Mouse (Mus musculus) kidney, embryonic 14.5 days (tissue): ENCODE data around the gene Kcna5. TPM values are rescaled to one million over a fixed set of nuclear protein-coding genes. Genes with fewer than 3 reads are reported as not detected.

ENCODE experiments used
- ATAC-seq: fragments of 200-750 bp; cut with Nextera tagmentation; 2 replicates; pipeline ENCODE4 v1.8.0; 2017; ENCODE audit warnings: moderate number of reproducible peaks, mild to moderate bottlenecking, moderate TSS enrichment, moderate library complexity; ENCODE audit not compliant: low FRiP score, low TSS enrichment
- H3K27ac ChIP-seq: fragments of 300-500 bp; sonication (generic); 2 replicates; pipeline ENCODE4 v1.5.1; 2014; ENCODE audit warnings: low read depth, mild to moderate bottlenecking, low read length, moderate library complexity, mixed read lengths
- H3K27me3 ChIP-seq: fragments of 300-500 bp; sonication (generic); 2 replicates; pipeline ENCODE4 v1.6.1; 2014; ENCODE audit warnings: mild to moderate bottlenecking, low read length; ENCODE audit not compliant: control insufficient read depth, insufficient read depth
- H3K36me3 ChIP-seq: fragments of 300-500 bp; sonication (generic); 2 replicates; pipeline ENCODE4 v1.6.1; 2014; ENCODE audit warnings: low read length, mixed read lengths; ENCODE audit not compliant: control insufficient read depth, insufficient read depth
- H3K4me1 ChIP-seq: fragments of 300-500 bp; sonication (generic); 2 replicates; pipeline ENCODE4 v1.6.1; 2014; ENCODE audit warnings: low read length, mixed read lengths; ENCODE audit not compliant: control insufficient read depth, insufficient read depth
- H3K4me2 ChIP-seq: fragments of 300-500 bp; sonication (generic); replicated peaks from 2 replicates; pipeline ENCODE4 v1.6.1; 2014; ENCODE audit warnings: low read depth, mild to moderate bottlenecking, low read length
- H3K4me3 ChIP-seq: fragments of 300-500 bp; sonication (generic); 2 replicates; pipeline ENCODE4 v1.5.1; 2014; ENCODE audit warnings: mild to moderate bottlenecking, low read length
- H3K9ac ChIP-seq: fragments of 300-500 bp; sonication (generic); 2 replicates; pipeline ENCODE4 v1.6.1; 2014; ENCODE audit warnings: low read depth, mild to moderate bottlenecking, low read length, moderate library complexity
- H3K9me3 ChIP-seq: fragments of 300-500 bp; sonication (generic); 2 replicates; pipeline ENCODE4 v1.6.1; 2016; ENCODE audit warnings: low read length; ENCODE audit not compliant: control insufficient read depth
- WGBS: fragments of 180-500 bp; shearing (Covaris S2); extraction: QIAGEN DNeasy Blood & Tissue Kit; methylation state at CpG from one replicate; pipeline ENCODE4 v1.1.7; 2014; 5-methylcytosine and 5-hydroxymethylcytosine counted together
- polyA plus RNA-seq: library from polyadenylated mRNA; unstranded; fragments of >200 nt; fragmentation: Nextera tagmentation; extraction: Ambion mirVana; gene quantifications from 2 replicates; pipeline ENCODE4 v1.2.1, GENCODE M21; 2014

The Kcna5 gene
- polyA plus RNA-seq, 1 experiment from 2014 or later, result 4.2 TPM

DNA sequence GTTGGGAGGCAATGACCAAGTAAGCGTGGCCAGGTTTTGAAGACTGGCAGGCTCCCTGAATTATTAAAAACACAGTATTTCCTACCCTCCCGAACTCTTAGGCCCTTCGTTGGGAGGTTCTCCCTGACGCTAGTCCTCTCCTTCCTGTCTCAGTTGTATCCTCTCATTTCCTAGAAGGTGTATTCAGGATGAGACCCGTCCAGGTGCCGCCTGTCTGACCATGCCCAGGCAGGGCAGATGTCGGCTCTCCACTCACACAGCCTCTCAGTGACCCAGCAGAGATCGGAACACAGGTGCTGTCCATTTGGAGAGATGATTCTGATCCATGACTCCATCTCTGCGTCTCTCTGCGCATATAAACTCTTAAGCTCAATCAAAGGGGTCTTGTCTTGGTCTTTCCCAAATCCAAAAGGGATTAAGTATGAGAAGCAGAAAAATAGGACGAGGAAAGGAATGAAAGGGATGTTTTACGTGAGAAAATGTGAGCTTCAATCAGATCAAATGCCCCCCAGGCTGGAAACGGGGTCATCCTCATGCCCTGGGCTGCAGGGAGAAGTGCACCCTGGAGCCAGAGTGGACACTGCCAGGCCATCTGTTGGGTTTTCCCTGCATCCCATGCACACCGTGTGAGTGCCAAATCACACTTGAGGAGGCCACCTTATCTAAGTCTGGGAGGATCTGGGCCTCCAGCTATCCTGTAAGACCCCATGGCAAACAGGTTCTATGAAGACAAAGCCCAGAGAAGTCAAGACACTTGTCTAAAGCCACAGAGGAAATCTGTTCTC lies 33.0 kb upstream of the Kcna5 start:
- Histone ChIP-seq H3K9me3 (no peaks in the 10 kb centered on the region), H3K4me2 (no peak overlapping the region), H3K9ac (no peak overlapping the region), H3K27ac (no peak overlapping the region), H3K4me3 (no peak overlapping the region), H3K4me1 (no peaks in the 10 kb centered on the region), H3K27me3 (no peaks in the 10 kb centered on the region), H3K36me3 (no peaks in the 10 kb centered on the region)
- ATAC-seq, result no peak
- 81% methylated on average over 14 of the region's 14 CpGs for WGBS

DNA sequence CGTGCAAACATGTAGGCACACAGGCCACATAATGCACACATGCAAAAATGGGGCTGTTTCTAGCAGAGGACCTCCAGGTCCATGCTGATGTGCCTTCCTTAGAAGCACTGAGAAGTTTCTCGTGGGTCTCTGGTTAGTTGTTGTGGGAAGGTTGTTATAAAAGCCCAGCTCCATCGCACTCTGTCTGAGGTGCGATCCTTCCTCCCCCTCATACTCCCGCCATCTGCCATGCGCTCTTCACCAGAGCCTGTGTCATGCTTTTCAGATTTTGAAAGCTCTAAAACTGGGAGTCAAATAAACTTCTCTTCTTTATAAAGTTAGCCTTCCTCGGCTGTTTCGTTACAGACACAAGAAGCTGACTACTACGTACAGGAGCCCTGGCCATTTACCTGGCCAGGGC lies 32.1 kb upstream of the Kcna5 start:
- Histone ChIP-seq H3K27me3 (no peaks in the 10 kb centered on the region), H3K9me3 (no peaks in the 10 kb centered on the region), H3K4me1 (no peaks in the 10 kb centered on the region), H3K9ac (no peak overlapping the region), H3K4me2 (no peak overlapping the region), H3K36me3 (no peaks in the 10 kb centered on the region), H3K4me3 (no peak overlapping the region), H3K27ac (no peak overlapping the region)
- ATAC-seq, result no peak
- WGBS, result 87% methylated on average over 9 of the region's 9 CpGs

DNA sequence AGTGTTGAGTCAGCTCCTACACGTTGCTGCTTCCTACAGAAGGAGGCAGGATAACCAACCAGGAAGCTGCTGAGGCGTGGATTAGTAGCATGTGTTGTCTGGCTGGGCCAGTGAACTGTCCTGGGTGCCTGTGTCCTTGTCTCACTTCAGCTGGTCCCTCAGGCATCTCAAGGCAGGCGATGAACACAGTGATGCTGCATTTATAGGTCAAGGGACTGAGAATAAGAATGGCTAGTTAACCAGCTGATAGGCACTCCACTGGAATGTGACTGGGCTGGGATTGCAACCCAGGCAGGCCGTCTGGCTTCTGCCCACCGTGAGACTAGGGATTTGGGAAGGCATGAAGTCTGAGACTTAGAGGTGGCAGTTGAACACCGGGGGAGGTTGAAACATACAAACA lies 29.2 kb upstream of the Kcna5 start:
- Histone ChIP-seq H3K36me3 (no peaks in the 10 kb centered on the region), H3K9me3 (no peaks in the 10 kb centered on the region), H3K4me2 (no peak overlapping the region), H3K27me3 (no peaks in the 10 kb centered on the region), H3K27ac (no peak overlapping the region), H3K9ac (no peak overlapping the region), H3K4me3 (no peak overlapping the region), H3K4me1 (no peaks in the 10 kb centered on the region)
- 64% methylated on average over 6 of the region's 6 CpGs for WGBS
- ATAC-seq, result no peak

DNA sequence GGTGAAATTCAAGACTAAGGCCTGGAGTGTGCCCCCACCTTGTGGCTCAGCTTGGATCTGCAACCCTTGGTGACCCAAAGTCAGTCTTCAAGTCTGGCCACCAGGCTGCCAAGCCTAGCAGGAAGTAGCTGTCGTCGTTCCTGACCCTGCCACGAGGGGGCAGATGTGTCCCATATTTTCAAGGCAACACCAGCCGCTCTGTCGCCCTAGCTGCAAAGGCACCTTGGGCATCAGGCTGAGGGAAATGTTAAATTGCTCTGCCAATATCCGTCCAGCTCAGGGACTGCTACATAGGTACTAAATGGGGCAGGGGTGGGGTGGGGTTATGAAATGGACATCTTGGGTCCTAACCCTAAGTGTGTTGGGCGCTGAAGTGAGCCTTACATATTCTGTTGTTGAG lies 28.7 kb upstream of the Kcna5 start:
- Histone ChIP-seq H3K27me3 (no peaks in the 10 kb centered on the region), H3K9ac (no peak overlapping the region), H3K4me3 (no peak overlapping the region), H3K9me3 (no peaks in the 10 kb centered on the region), H3K36me3 (no peaks in the 10 kb centered on the region), H3K4me1 (no peaks in the 10 kb centered on the region), H3K4me2 (no peak overlapping the region), H3K27ac (no peak overlapping the region)
- ATAC-seq, result peak; percentile 68
- WGBS, result 16% methylated on average over 7 of the region's 7 CpGs

DNA sequence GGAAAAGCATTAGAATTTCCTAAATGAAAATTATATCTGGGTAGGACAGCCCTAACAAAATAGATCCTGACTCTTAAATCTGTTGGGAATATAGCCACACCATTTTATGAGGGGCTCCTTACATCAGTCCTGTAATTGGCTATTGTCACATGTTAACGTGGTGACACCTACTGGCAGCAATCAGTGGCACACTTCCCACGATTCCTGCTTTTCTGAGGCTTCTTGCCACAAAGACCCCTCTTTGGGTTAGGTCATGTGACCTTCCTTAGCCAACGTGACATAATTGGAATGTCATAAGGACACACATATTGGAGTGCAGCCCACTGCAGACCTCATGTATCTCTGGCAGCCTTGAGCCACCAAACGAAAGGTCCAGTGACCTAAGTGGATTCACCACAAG lies 26.5 kb upstream of the Kcna5 start:
- no peak for ATAC-seq
- no peaks in the 10 kb centered on the region for H3K36me3 ChIP-seq
- no peaks in the 10 kb centered on the region for H3K4me1 ChIP-seq
- no peak overlapping the region for H3K9ac ChIP-seq
- no peak overlapping the region for H3K4me3 ChIP-seq
- no peaks in the 10 kb centered on the region for H3K9me3 ChIP-seq
- no peak overlapping the region for H3K27ac ChIP-seq
- no peak overlapping the region for H3K4me2 ChIP-seq
- WGBS, result 28% methylated on average over 4 of the region's 4 CpGs
- no peaks in the 10 kb centered on the region for H3K27me3 ChIP-seq

DNA sequence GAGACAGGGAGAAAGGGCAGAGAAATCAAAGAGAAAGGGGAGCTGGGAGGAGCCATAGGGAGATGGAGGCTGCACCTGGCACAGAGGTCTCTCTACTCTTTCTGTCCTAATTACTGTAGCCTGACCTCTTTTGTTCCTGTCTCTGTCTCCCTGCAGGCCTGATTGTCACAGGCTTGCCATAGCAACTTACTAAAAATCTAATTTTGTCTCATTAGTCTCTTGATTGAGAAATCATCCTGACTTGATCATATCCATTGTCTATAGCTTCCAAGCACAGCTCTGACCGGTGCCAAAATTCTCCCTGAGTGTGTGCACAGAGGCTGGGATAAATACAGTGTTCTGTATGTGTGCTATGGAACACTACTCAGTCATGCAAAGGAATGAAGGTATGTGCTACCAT lies 25.5 kb upstream of the Kcna5 start:
- ATAC-seq, result no peak
- H3K27ac ChIP-seq, result no peak overlapping the region
- H3K9me3 ChIP-seq, result no peaks in the 10 kb centered on the region
- no peak overlapping the region for H3K4me2 ChIP-seq
- H3K36me3 ChIP-seq, result no peaks in the 10 kb centered on the region
- H3K27me3 ChIP-seq, result no peaks in the 10 kb centered on the region
- no peaks in the 10 kb centered on the region for H3K4me1 ChIP-seq
- no peak overlapping the region for H3K9ac ChIP-seq
- no peak overlapping the region for H3K4me3 ChIP-seq
- 83% methylated on average over 1 of the region's 1 CpGs for WGBS

DNA sequence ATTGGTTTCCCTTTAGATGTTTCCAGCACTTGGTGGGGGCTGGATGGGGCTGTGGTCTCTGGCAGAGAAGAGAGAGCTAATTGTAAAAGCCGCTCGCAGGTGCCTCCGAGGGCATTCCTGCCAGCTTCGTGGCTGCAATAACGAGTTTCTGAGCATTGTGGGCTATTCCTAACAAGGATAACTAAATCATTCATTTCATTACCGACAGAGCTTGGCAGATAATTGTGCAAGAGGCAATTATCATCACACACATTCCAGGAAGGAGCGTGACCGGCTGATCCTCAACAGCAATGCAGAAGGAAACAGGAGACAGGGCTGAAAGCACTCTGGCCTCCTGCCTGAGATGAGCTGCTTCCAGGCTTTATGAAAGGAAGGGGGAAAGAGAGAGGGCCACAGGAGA lies 24.8 kb upstream of the Kcna5 start:
- no peak overlapping the region for H3K4me2 ChIP-seq
- no peaks in the 10 kb centered on the region for H3K36me3 ChIP-seq
- no peak overlapping the region for H3K9ac ChIP-seq
- 43% methylated on average over 8 of the region's 8 CpGs for WGBS
- H3K9me3 ChIP-seq, result no peaks in the 10 kb centered on the region
- H3K27me3 ChIP-seq, result no peaks in the 10 kb centered on the region
- H3K4me3 ChIP-seq, result no peak overlapping the region
- H3K4me1 ChIP-seq, result no peaks in the 10 kb centered on the region
- ATAC-seq, result no peak
- no peak overlapping the region for H3K27ac ChIP-seq

- WGBS, result 68% methylated on average over 3 of the region's 3 CpGs
- no peaks in the 10 kb centered on the region for H3K4me1 ChIP-seq
- ATAC-seq, result no peak
- H3K4me3 ChIP-seq, result no peak overlapping the region
- no peaks in the 10 kb centered on the region for H3K36me3 ChIP-seq
- H3K27ac ChIP-seq, result no peak overlapping the region
- H3K4me2 ChIP-seq, result no peak overlapping the region
- H3K27me3 ChIP-seq, result no peaks in the 10 kb centered on the region
- no peak overlapping the region for H3K9ac ChIP-seq
- no peaks in the 10 kb centered on the region for H3K9me3 ChIP-seq
Observed at GRCm38 (mm10) chr6:126558276-126558675, 23.1 kb upstream of the Kcna5 start.

GRCm38 (mm10) chr6:126553812-126554211 lies 18.6 kb upstream of the Kcna5 start:
- WGBS, result 26% methylated on average over 9 of the region's 9 CpGs
- no peaks in the 10 kb centered on the region for H3K4me1 ChIP-seq
- no peak overlapping the region for H3K27ac ChIP-seq
- no peak overlapping the region for H3K4me2 ChIP-seq
- no peak overlapping the region for H3K9ac ChIP-seq
- H3K4me3 ChIP-seq, result no peak overlapping the region
- H3K9me3 ChIP-seq, result no peaks in the 10 kb centered on the region
- H3K36me3 ChIP-seq, result no peaks in the 10 kb centered on the region
- ATAC-seq, result peak; percentile 79
- no peaks in the 10 kb centered on the region for H3K27me3 ChIP-seq
